Mouse (Mus musculus): ENCODE measurements around the gene Strip2.

DNA sequence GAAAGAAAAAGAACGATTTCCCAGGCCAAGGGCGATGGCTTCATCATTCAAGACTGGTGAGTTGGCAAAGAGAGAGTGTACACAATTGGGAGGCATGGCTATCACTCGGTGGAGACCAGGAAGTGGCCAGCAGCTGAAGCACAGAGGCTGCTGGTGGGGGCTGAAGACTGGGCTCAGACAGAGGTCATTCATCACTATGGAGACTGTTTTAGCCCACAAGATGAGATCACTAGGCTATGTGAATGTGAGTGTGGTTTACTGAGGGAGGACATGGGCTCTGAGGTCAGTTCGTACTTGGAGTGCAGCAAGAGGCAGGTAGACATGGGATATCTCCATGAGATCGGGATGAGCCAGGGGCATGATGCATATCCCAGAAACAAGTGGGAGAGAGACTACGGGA lies 63.6 kb downstream of the Strip2 start:
- TF ChIP-seq POLR2A (IDR thresholded peaks at IDR 0.05; ENCODE audit: low read depth, low read length): no peak
- TF ChIP-seq CTCF (IDR thresholded peaks at IDR 0.05; ENCODE audit: extremely low read depth, insufficient read depth, insufficient read length, insufficient replicate concordance): no peak
